Mouse (Mus musculus): Measurements from ENCODE around the gene Vmn1r171. TPM values are rescaled to one million over a fixed set of nuclear protein-coding genes. Genes with fewer than 3 reads are reported as not detected.

Gene Vmn1r171
- not detected for polyA plus RNA-seq (2012; fragmentation: generic; extraction: Trizol)

GRCm38 (mm10) chr7:23630422-23630821, at the start of gene Vmn1r171:
Vmn1r171 (plus strand) TSS chr7:23630722.

DNA sequence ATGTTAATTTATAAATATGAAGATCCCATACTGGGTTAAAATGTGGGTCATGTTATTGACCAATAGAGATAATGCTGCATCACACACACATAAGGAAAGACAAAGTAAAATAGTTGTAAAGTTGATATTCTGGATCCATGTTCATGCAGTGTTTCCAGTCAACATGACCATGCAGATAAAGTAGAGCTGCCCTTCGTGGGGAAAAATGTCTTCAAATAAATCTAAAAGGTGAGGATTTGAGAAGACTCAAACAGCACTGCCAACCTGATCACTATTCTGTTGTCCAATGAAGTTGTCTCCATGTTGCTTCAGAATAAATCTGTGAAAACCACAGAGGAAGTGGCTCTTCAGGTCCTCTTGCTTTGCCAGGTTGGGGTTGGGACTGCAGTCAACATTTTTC, 24.6 kb upstream of the Vmn1r171 start, which contains the start of gene Vmn1r170:
TSS of gene Vmn1r170 (plus strand) at position 301 of the 400 bp plus-strand sequence.

GRCm38 (mm10) chr7:23658016-23658415, 27.5 kb downstream of the Vmn1r171 start, which contains the start of gene Vmn1r172:
Vmn1r172 (plus strand) TSS chr7:23658316.

Other genes with a start within 250 kb of the Vmn1r171 start
- gene Nlrp5, start 244.8 kb upstream of the Vmn1r171 start, polyA plus RNA-seq (2012; fragmentation: generic; extraction: Trizol) = not detected
- gene Vmn1r167, start 123.5 kb upstream of the Vmn1r171 start, polyA plus RNA-seq (2012; fragmentation: generic; extraction: Trizol) = not detected
- not detected for gene Vmn1r168, start 91.0 kb upstream of the Vmn1r171 start, polyA plus RNA-seq (2012; fragmentation: generic; extraction: Trizol)
- gene Vmn1r169, start 55.2 kb upstream of the Vmn1r171 start, polyA plus RNA-seq (2012; fragmentation: generic; extraction: Trizol) = not detected
- not detected for gene Vmn1r170, start 24.5 kb upstream of the Vmn1r171 start, polyA plus RNA-seq (2012; fragmentation: generic; extraction: Trizol)
- not detected for gene Vmn1r172, start 27.6 kb downstream of the Vmn1r171 start, polyA plus RNA-seq (2012; fragmentation: generic; extraction: Trizol)
- not detected for gene Vmn1r173, start 70.0 kb downstream of the Vmn1r171 start, polyA plus RNA-seq (2012; fragmentation: generic; extraction: Trizol)
- gene Vmn1r174, start 121.5 kb downstream of the Vmn1r171 start, polyA plus RNA-seq (2012; fragmentation: generic; extraction: Trizol) = not detected
- not detected for gene Vmn1r175, start 179.9 kb downstream of the Vmn1r171 start, polyA plus RNA-seq (2012; fragmentation: generic; extraction: Trizol)
- not detected for gene Vmn1r176, start 206.7 kb downstream of the Vmn1r171 start, polyA plus RNA-seq (2012; fragmentation: generic; extraction: Trizol)
- not detected for gene Vmn1r177, start 235.7 kb downstream of the Vmn1r171 start, polyA plus RNA-seq (2012; fragmentation: generic; extraction: Trizol)

Data from C3H10T1/2 (cell line).